Mouse (Mus musculus) midbrain, embryonic 10.5 days (tissue): ENCODE results near the gene Emg1. TPM values are rescaled to one million over a fixed set of nuclear protein-coding genes. Genes with fewer than 3 reads are reported as not detected.
"Not testable (repeated sequence)": the region's sequence is repeated elsewhere in the genome, so short reads cannot be mapped to it uniquely, and the experiment has no call there.

ENCODE experiments used
- DNase-seq: peaks from one replicate; pipeline ENCODE4 v3.0.0-alpha.2; 2017; ENCODE audit warnings: low spot score
- H3K27ac ChIP-seq: fragments of 300-500 bp; sonication (generic); replicated peaks from 2 replicates; pipeline ENCODE4 v1.5.1; 2016; ENCODE audit warnings: mild to moderate bottlenecking
- H3K27me3 ChIP-seq: fragments of 300-500 bp; sonication (generic); 2 replicates; pipeline ENCODE4 v1.6.1; 2016; ENCODE audit warnings: low read depth, mild to moderate bottlenecking; ENCODE audit not compliant: poor library complexity, severe bottlenecking
- H3K36me3 ChIP-seq: fragments of 300-500 bp; sonication (generic); 2 replicates; pipeline ENCODE4 v1.6.1; 2016; ENCODE audit warnings: mild to moderate bottlenecking, moderate library complexity
- H3K4me1 ChIP-seq: fragments of 300-500 bp; sonication (generic); 2 replicates; pipeline ENCODE4 v1.6.1; 2016
- H3K4me3 ChIP-seq: fragments of 300-500 bp; sonication (generic); 2 replicates; pipeline ENCODE4 v1.5.1; 2016; ENCODE audit warnings: mild to moderate bottlenecking, moderate library complexity
- H3K9me3 ChIP-seq: fragments of 300-500 bp; sonication (generic); replicated peaks from 2 replicates; pipeline ENCODE4 v1.6.1; 2016; ENCODE audit warnings: mild to moderate bottlenecking
- WGBS: fragments of 180-500 bp; shearing (Covaris S2); methylation state at CpG from one replicate; pipeline ENCODE4 v1.1.7; 2016; 5-methylcytosine and 5-hydroxymethylcytosine counted together
- polyA plus RNA-seq: library from polyadenylated mRNA; unstranded; fragments of >200 nt; fragmentation: Nextera tagmentation; extraction: Ambion mirVana; gene quantifications from 2 replicates; pipeline ENCODE4 v1.2.1, GENCODE M21; 2016

The Emg1 gene
- polyA plus RNA-seq, 1 experiment from 2014 or later: 243 TPM

GRCm38 (mm10) chr6:124682291-124682690 lies 29.7 kb downstream of the Emg1 start:
- H3K27ac ChIP-seq, H3K4me3 ChIP-seq, H3K27me3 ChIP-seq, H3K9me3 ChIP-seq, H3K4me1 ChIP-seq, H3K36me3 ChIP-seq, DNase-seq: not testable (repeated sequence)
- WGBS: 67% methylated on average over 6 of the region's 6 CpGs

GRCm38 (mm10) chr6:124679486-124679885 lies 32.5 kb downstream of the Emg1 start:
- DNase-seq: no peak
- WGBS: 95% methylated on average over 3 of the region's 3 CpGs
- no peaks in the 10 kb centered on the region for H3K27me3 ChIP-seq
- no peaks in the 10 kb centered on the region for H3K4me1 ChIP-seq
- peaks cover 9% of the 10 kb centered on the region; the same call in 1 of the 2 replicates for H3K36me3 ChIP-seq
- no peak overlapping the region for H3K4me3 ChIP-seq
- no peak overlapping the region for H3K27ac ChIP-seq
- H3K9me3 ChIP-seq: no peaks in the 10 kb centered on the region

GRCm38 (mm10) chr6:124678769-124679168 lies 33.2 kb downstream of the Emg1 start:
- no peaks in the 10 kb centered on the region for H3K9me3 ChIP-seq
- 96% methylated on average over 7 of the region's 7 CpGs for WGBS
- no peak overlapping the region for H3K27ac ChIP-seq

GRCm38 (mm10) chr6:124676171-124676570 lies 35.8 kb downstream of the Emg1 start:
- Histone ChIP-seq H3K9me3 (no peaks in the 10 kb centered on the region), H3K4me3 (no peak overlapping the region), H3K4me1 (peaks cover 5% of the 10 kb centered on the region; the same call in 1 of the 2 replicates), H3K36me3 (peaks cover 14% of the 10 kb centered on the region), H3K27me3 (no peaks in the 10 kb centered on the region), H3K27ac (no peak overlapping the region)
- 90% methylated on average over 6 of the region's 6 CpGs for WGBS
- DNase-seq: no peak

More at GRCm38 (mm10) chr6:124678769-124679168, 33.2 kb downstream of the Emg1 start:
- H3K36me3 ChIP-seq: peaks cover 14% of the 10 kb centered on the region
- H3K4me1 ChIP-seq: no peaks in the 10 kb centered on the region
- no peak overlapping the region for H3K4me3 ChIP-seq
- H3K27me3 ChIP-seq: no peaks in the 10 kb centered on the region
- DNase-seq: no peak

DNA sequence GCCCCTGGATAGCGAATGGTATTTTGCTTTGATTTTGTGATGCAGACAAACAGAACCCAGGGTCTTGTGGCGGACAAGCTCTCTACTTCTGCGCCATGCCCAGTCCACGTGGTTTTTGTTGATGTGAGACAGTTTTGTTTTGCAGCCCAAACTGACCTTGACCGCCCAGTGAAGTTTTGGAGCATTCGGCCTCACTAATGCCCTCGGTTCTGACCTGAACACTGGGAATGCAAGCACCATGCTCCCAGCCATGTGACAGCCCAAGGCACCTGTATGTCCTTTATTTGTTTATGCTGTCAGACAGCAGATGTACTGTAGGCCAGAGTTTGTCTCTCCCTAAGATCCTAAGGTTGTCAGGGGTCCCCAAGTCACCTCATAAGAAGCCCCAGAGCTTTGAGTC lies 37.4 kb downstream of the Emg1 start:
- H3K27me3 ChIP-seq: no peaks in the 10 kb centered on the region
- 95% methylated on average over 7 of the region's 7 CpGs for WGBS
- no peak overlapping the region for H3K4me3 ChIP-seq
- H3K9me3 ChIP-seq: no peaks in the 10 kb centered on the region
- H3K27ac ChIP-seq: no peak overlapping the region
- DNase-seq: no peak
- peaks cover 14% of the 10 kb centered on the region for H3K36me3 ChIP-seq
- H3K4me1 ChIP-seq: peaks cover 5% of the 10 kb centered on the region; the same call in 1 of the 2 replicates

DNA sequence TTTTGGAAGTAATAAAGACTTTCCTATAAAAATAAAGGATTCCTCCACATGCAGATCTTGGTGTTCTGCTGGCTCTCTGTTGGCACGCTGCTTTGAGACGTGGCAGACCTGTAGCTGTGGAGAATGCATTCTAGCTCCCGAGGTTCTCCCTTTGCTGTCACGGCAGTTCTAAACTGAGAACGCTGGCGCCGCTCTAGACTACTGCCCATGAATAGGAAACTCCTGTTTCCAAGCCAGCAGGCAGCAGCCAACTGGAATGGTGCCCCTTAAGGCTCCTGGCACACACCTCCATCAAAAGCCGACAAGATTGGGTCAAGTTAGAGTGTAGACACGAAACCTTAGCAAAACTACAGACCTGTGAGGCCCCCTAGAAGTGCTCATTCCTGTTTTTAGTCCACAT lies 38.4 kb downstream of the Emg1 start:
- H3K36me3 ChIP-seq: peaks cover 14% of the 10 kb centered on the region
- no peaks in the 10 kb centered on the region for H3K27me3 ChIP-seq
- H3K4me1 ChIP-seq: peaks cover 5% of the 10 kb centered on the region; the same call in 1 of the 2 replicates
- DNase-seq: no peak
- H3K27ac ChIP-seq: no peak overlapping the region
- WGBS: 89% methylated on average over 9 of the region's 9 CpGs
- H3K9me3 ChIP-seq: no peaks in the 10 kb centered on the region
- H3K4me3 ChIP-seq: no peak overlapping the region

- Histone ChIP-seq H3K4me3 (no peak overlapping the region), H3K27ac (no peak overlapping the region), H3K9me3 (no peaks in the 10 kb centered on the region), H3K36me3 (peaks cover 17% of the 10 kb centered on the region), H3K4me1 (peaks cover 8% of the 10 kb centered on the region; the same call in 1 of the 2 replicates), H3K27me3 (no peaks in the 10 kb centered on the region)
- WGBS: 70% methylated on average over 6 of the region's 6 CpGs
- no peak for DNase-seq
Observed at GRCm38 (mm10) chr6:124672100-124672499, 39.9 kb downstream of the Emg1 start.

- H3K4me1 ChIP-seq: peaks cover 8% of the 10 kb centered on the region; the same call in 1 of the 2 replicates
- H3K27ac ChIP-seq: no peak overlapping the region
- no peaks in the 10 kb centered on the region for H3K9me3 ChIP-seq
- H3K4me3 ChIP-seq: no peak overlapping the region
- DNase-seq: no peak
- no peaks in the 10 kb centered on the region for H3K27me3 ChIP-seq
- peaks cover 13% of the 10 kb centered on the region for H3K36me3 ChIP-seq
- WGBS: 91% methylated on average over 7 of the region's 7 CpGs
Observed at GRCm38 (mm10) chr6:124670281-124670900, 41.6 kb downstream of the Emg1 start.

GRCm38 (mm10) chr6:124669234-124669859 lies 42.6 kb downstream of the Emg1 start:
- 88% methylated on average over 11 of the region's 11 CpGs for WGBS
- no peaks in the 10 kb centered on the region for H3K27me3 ChIP-seq
- H3K4me1 ChIP-seq: peaks cover 8% of the 10 kb centered on the region; the same call in 1 of the 2 replicates
- DNase-seq: no peak
- peaks cover 6% of the 10 kb centered on the region for H3K36me3 ChIP-seq
- no peak overlapping the region for H3K4me3 ChIP-seq
- no peaks in the 10 kb centered on the region for H3K9me3 ChIP-seq
- H3K27ac ChIP-seq: no peak overlapping the region

- DNase-seq: no peak
- H3K9me3 ChIP-seq: no peaks in the 10 kb centered on the region
- peaks cover 15% of the 10 kb centered on the region for H3K4me1 ChIP-seq
- H3K4me3 ChIP-seq: no peak overlapping the region
- no peaks in the 10 kb centered on the region for H3K27me3 ChIP-seq
- no peak overlapping the region for H3K27ac ChIP-seq
- H3K36me3 ChIP-seq: 0 out of 2 replicates have a peak, but pooled peaks cover 3% of the 10 kb centered on the region
- 90% methylated on average over 10 of the region's 10 CpGs for WGBS
Observed at GRCm38 (mm10) chr6:124665011-124665410, 47.0 kb downstream of the Emg1 start.

- Histone ChIP-seq H3K4me1 (peaks cover 15% of the 10 kb centered on the region), H3K36me3 (0 out of 2 replicates have a peak, but pooled peaks cover 3% of the 10 kb centered on the region), H3K4me3 (no peak overlapping the region), H3K27me3 (no peaks in the 10 kb centered on the region), H3K9me3 (no peaks in the 10 kb centered on the region), H3K27ac (no peak overlapping the region)
- no peak for DNase-seq
- 92% methylated on average over 7 of the region's 7 CpGs for WGBS
Observed at GRCm38 (mm10) chr6:124664256-124664655, 47.7 kb downstream of the Emg1 start.

- H3K4me1 ChIP-seq: peaks cover 15% of the 10 kb centered on the region
- no peaks in the 10 kb centered on the region for H3K9me3 ChIP-seq
- H3K27me3 ChIP-seq: no peaks in the 10 kb centered on the region
- peak overlapping the region; percentile 88 for H3K27ac ChIP-seq
- no peak for DNase-seq
- 23% methylated on average over 13 of the region's 13 CpGs for WGBS
- 0 out of 2 replicates have a peak, but pooled peaks cover 3% of the 10 kb centered on the region for H3K36me3 ChIP-seq
- peak overlapping the region; percentile 77 for H3K4me3 ChIP-seq
Observed at GRCm38 (mm10) chr6:124663424-124663795, 48.6 kb downstream of the Emg1 start.
